Mouse (Mus musculus) forebrain, embryonic 14.5 days (tissue): ENCODE measurements around the gene Eapp. TPM values are rescaled to one million over a fixed set of nuclear protein-coding genes. Genes with fewer than 3 reads are reported as not detected.
"Not testable (repeated sequence)": the region's sequence is repeated elsewhere in the genome, so short reads cannot be mapped to it uniquely, and the experiment has no call there.

Experiments used
- ATAC-seq: fragments of 200-750 bp; cut with Nextera tagmentation; 2 replicates; pipeline ENCODE4 v1.8.0; 2017; ENCODE audit warnings: mild to moderate bottlenecking, moderate library complexity
- DNase-seq: peaks from one replicate; pipeline ENCODE4 v3.0.0-alpha.2; 2015; ENCODE audit warnings: low spot score
- H3K27ac ChIP-seq: fragments of 300-500 bp; sonication (generic); 2 replicates; pipeline ENCODE4 v1.5.1; 2014; ENCODE audit warnings: low read depth, mild to moderate bottlenecking, control low read depth, low read length, moderate library complexity
- H3K27me3 ChIP-seq: fragments of 300-500 bp; sonication (generic); replicated peaks from 2 replicates; pipeline ENCODE4 v1.6.1; 2014; ENCODE audit warnings: low read length, control low read depth, mixed read lengths; ENCODE audit not compliant: control insufficient read depth, insufficient read depth
- H3K36me3 ChIP-seq: fragments of 300-500 bp; sonication (generic); 2 replicates; pipeline ENCODE4 v1.6.1; 2014; ENCODE audit warnings: low read length, control low read depth; ENCODE audit not compliant: control insufficient read depth, insufficient read depth
- H3K4me1 ChIP-seq: fragments of 300-500 bp; sonication (generic); 2 replicates; pipeline ENCODE4 v1.6.1; 2014; ENCODE audit warnings: antibody characterized with exemption, low read length, control low read depth; ENCODE audit not compliant: control insufficient read depth, insufficient read depth
- H3K4me2 ChIP-seq: fragments of 300-500 bp; sonication (generic); 2 replicates; pipeline ENCODE4 v1.6.1; 2014; ENCODE audit warnings: mild to moderate bottlenecking, control low read depth, low read length
- H3K4me3 ChIP-seq: fragments of 300-500 bp; sonication (generic); 2 replicates; pipeline ENCODE4 v1.5.1; 2014; ENCODE audit warnings: low read depth, low read length, control low read depth
- H3K9ac ChIP-seq: fragments of 300-500 bp; sonication (generic); 2 replicates; pipeline ENCODE4 v1.6.1; 2014; ENCODE audit warnings: mild to moderate bottlenecking, low read length, control low read depth, moderate library complexity
- H3K9me3 ChIP-seq: fragments of 300-500 bp; sonication (generic); replicated peaks from 2 replicates; pipeline ENCODE4 v1.6.1; 2016; ENCODE audit warnings: low read length, control low read depth, mixed read lengths; ENCODE audit not compliant: control insufficient read depth
- WGBS: fragments of 180-500 bp; shearing (Covaris S2); extraction: QIAGEN DNeasy Blood & Tissue Kit; methylation state at CpG from one replicate; pipeline ENCODE4 v1.1.7; 2014; 5-methylcytosine and 5-hydroxymethylcytosine counted together
- polyA plus RNA-seq: library from polyadenylated mRNA; unstranded; fragments of >200 nt; fragmentation: Nextera tagmentation; extraction: Ambion mirVana; gene quantifications from 2 replicates; pipeline ENCODE4 v1.2.1, GENCODE M21; 2014

The Eapp gene
- polyA plus RNA-seq, 1 experiment from 2014 or later: 87.0 TPM

DNA sequence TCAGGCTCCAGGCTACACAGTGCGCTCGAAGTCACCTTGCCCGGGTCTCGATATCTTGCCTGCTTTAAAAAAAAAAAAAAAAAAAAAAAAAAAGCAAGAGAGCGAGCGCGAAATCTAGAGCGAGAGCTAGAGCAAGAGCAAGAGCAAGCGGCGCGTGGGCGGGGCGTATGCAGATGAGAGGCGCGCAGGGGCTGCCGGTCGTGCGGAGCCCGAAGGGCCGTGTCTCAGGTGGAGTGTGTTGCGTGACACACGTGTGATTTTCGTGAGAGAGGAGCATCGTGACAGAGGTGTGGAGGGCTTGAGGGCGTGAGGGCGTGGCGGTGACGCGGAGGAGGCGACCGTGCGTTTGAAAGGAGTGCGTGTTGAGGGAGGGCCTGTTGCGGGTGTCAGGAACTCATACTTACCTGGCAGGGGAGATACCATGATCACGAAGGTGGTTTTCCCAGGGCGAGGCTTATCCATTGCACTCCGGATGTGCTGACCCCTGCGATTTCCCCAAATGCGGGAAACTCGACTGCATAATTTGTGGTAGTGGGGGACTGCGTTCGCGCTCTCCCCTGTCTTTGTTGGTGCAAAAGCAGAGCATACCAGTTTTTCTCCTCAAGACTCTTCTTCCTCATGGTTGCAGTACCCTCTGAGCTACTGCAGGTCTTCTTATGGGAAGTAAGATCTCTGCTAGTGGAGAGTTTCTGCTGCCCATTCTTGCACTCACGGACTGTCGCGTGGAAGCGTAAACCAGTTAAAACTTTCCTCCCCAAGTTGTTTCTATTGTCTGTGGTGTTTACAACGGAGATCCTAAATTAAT is 18.3 kb upstream of the Eapp start:
- not testable (repeated sequence) for H3K4me2 ChIP-seq, H3K27me3 ChIP-seq, H3K27ac ChIP-seq, H3K36me3 ChIP-seq, H3K4me1 ChIP-seq, H3K9ac ChIP-seq, H3K9me3 ChIP-seq, H3K4me3 ChIP-seq, DNase-seq
- WGBS: 0% methylated on average over 3 of the region's 48 CpGs
- peak; percentile 63 for ATAC-seq

DNA sequence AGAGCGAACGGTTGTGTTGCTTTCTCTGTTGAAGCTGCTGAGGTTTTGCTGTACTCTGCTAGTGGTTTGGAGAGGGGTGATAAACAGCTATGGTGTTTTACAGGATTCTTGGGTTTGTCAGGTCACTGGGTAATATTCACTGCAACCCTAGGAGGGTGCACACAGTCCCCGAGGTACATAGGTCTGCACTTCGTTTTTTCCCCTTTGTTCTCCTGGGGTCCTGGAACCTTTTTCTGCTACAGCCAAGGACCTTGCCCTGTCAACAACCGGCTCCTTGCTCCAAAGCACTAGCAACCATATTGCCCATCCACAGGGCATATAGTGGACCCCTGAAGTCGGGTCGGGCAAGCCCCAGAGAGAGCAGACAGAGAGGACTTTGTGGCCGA is 14.8 kb upstream of the Eapp start:
- ATAC-seq: peak; percentile 83; the same call in 1 of the 2 replicates
- H3K4me1 ChIP-seq, DNase-seq, H3K36me3 ChIP-seq, H3K9ac ChIP-seq, H3K4me2 ChIP-seq, H3K9me3 ChIP-seq, H3K27me3 ChIP-seq, H3K4me3 ChIP-seq: not testable (repeated sequence)
- H3K27ac ChIP-seq: 0 out of 2 replicates have a peak overlapping the region, but pooled peaks have one; percentile 39
- 0% methylated on average over 3 of the region's 8 CpGs for WGBS

DNA sequence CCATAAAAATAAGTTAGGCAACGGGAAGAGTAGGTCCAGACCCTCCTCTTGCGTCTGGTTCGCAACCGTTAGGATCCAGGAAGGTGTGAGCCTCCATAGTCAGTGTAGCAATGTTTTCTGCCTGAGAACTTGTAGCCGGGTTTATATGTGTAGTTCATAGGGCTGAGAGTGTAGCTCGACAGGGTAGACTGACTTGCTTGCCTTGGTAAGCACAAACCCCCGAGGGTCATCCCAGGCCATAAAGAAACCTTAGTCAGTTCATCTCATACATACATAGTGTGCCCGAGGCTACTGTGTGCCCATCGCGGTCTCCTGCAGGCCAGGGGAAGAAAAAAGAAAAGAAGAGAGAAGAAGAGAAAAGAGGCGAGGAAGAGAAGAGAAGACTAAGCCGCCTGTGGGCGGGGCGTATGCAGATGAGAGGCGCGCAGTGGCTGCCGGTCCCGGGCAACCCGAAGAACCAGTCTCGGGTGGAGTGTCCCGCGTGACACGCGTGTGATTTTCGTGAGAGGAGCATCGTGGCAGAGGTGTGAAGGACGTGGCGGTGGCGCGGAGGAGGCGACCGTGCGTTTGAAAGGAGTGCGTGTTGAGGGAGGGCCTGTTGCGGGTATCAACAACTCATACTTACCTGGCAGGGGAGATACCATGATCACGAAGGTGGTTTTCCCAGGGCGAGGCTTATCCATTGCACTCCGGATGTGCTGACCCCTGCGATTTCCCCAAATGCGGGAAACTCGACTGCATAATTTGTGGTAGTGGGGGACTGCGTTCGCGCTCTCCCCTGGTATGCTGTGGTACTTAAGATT is 14.2 kb upstream of the Eapp start:
- not testable (repeated sequence) for H3K4me1 ChIP-seq, H3K4me3 ChIP-seq, DNase-seq, H3K9me3 ChIP-seq, H3K4me2 ChIP-seq, H3K27ac ChIP-seq, H3K27me3 ChIP-seq, H3K9ac ChIP-seq, H3K36me3 ChIP-seq
- peak; percentile 83 for ATAC-seq
- 0% methylated on average over 9 of the region's 44 CpGs for WGBS

DNA sequence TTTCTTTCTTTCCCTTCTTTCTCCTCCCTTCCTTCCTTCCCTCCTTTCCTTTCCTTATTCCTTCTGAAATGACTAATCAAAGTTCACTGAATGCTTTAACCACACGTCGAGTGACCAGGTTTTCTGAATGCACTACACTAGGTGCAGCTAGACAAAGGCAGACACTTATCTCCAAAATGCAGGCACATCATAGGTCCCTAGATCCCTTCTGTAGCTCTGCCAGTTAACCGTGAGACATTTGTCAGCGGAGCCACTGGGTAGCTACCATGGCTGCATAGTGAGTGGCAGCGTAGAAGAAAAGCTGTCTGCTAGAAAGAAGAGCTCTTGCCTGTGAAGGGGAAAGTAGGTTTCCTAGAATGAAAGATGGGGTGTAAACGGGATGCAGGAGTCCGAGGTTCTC is 3.7 kb upstream of the Eapp start:
- DNase-seq: no peak
- Histone ChIP-seq H3K4me1 (no peaks in the 10 kb centered on the region), H3K27ac (no peak overlapping the region), H3K9ac (no peak overlapping the region), H3K9me3 (no peaks in the 10 kb centered on the region), H3K36me3 (no peaks in the 10 kb centered on the region), H3K27me3 (no peaks in the 10 kb centered on the region), H3K4me2 (no peak overlapping the region), H3K4me3 (no peak overlapping the region)
- WGBS: 77% methylated on average over 7 of the region's 7 CpGs
- ATAC-seq: no peak

DNA sequence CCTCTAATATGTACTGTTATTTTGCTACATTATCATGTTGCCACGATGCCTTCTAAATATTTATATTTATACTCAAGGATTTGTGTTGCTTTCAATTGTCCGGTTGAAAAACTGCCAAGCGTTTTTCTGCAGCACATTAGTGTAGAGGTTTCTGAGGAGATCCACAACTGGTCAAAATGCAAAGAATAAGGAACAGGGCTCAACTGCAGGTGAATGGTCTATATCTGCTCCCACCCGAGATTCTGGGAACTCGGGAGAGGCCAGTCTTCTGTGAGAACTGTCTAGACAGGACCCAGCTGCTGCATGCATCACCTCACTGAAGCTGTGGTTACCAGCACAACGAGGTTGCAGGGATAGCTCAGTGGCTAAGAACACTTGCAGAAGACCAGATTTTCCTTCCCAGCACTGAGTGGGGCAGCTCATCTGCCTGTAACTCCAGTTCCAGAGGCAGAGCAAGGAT is 2.1 kb upstream of the Eapp start:
- DNase-seq (peak; percentile 5), ATAC-seq (no peak)
- H3K4me1 ChIP-seq: no peaks in the 10 kb centered on the region
- no peak overlapping the region for H3K4me2 ChIP-seq
- H3K27me3 ChIP-seq: no peaks in the 10 kb centered on the region
- H3K27ac ChIP-seq: no peak overlapping the region
- H3K9ac ChIP-seq: no peak overlapping the region
- H3K9me3 ChIP-seq: no peaks in the 10 kb centered on the region
- H3K4me3 ChIP-seq: no peak overlapping the region
- 64% methylated on average over 6 of the region's 6 CpGs for WGBS
- no peaks in the 10 kb centered on the region; the same call in 1 of the 2 replicates for H3K36me3 ChIP-seq

DNA sequence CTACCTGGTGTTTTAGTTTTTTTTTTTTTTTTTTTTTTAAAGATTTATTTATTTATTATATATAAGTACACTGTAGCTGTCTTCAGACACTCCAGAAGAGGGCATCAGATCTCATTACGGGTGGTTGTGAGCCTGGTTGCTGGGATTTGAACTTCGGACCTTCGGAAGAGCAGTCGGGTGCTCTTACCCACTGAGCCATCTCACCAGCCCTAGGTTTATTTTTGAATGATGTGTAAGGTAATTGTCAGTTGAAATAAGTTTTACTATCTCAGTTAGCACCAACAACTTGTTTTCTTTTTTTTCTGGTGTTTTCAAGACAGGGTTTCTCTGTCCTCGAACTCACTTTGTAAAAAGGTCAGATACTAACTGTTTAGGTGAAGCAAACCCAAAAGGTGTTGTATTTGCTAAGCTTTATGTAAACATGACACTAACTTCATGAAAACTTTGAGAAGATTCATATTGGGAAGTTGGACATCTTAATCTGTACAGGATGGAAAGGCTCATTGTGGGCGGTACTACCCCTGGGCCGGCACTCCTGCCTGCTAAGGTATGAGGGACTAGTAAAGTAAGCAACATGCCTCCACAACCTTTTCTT is 1.4 kb upstream of the Eapp start:
- no peak overlapping the region for H3K9ac ChIP-seq
- peaks cover 4% of the 10 kb centered on the region; the same call in 1 of the 2 replicates for H3K36me3 ChIP-seq
- H3K27me3 ChIP-seq: no peaks in the 10 kb centered on the region
- ATAC-seq: no peak
- no peak overlapping the region for H3K4me3 ChIP-seq
- H3K9me3 ChIP-seq: no peaks in the 10 kb centered on the region
- WGBS: 10% methylated on average over 7 of the region's 7 CpGs
- DNase-seq: peak; percentile 61
- H3K27ac ChIP-seq: no peak overlapping the region
- no peak overlapping the region for H3K4me2 ChIP-seq
- no peaks in the 10 kb centered on the region for H3K4me1 ChIP-seq

DNA sequence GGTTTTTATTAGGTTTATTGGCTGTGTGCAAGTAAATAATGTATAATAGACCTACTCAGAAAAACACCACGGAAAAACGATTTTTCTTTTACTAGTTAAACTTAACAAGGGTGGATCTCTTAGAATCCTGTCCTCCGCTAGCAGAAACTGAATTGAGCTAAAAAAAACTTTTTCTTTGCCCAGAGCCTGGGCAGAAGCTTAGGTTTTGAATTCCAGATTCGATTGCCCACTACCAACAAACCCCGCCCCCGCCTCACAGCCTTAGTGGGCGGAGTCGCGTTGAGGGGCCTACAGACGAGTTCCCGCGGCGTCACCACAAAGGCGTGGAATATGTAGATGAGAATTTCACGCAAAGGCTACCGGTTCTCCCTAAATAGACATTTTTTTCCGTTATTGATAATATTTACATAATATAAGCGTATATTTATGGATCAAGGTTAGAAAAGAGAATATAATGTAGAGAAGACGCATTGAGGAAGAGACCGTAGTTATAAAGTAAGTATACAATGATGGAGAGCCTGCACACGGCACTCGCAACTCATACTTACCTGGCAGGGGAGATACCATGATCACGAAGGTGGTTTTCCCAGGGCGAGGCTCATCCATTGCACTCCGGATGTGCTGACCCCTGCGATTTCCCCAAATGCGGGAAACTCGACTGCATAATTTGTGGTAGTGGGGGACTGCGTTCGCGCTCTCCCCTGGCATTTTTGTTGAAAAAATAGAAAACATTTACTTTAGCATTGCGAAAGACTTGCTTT is 725 bp upstream of the Eapp start:
- no peaks in the 10 kb centered on the region for H3K27me3 ChIP-seq
- under 1% methylated on average over 32 of the region's 32 CpGs for WGBS
- H3K9me3 ChIP-seq: no peaks in the 10 kb centered on the region
- peak overlapping the region; percentile 83 for H3K9ac ChIP-seq
- peak overlapping the region; percentile 53 for H3K4me2 ChIP-seq
- peak overlapping the region; percentile 73 for H3K4me3 ChIP-seq
- H3K4me1 ChIP-seq: no peaks in the 10 kb centered on the region
- peaks cover 4% of the 10 kb centered on the region; the same call in 1 of the 2 replicates for H3K36me3 ChIP-seq
- ATAC-seq (peak; percentile 93), DNase-seq (peak; percentile 99)
- peak overlapping the region; percentile 95 for H3K27ac ChIP-seq

DNA sequence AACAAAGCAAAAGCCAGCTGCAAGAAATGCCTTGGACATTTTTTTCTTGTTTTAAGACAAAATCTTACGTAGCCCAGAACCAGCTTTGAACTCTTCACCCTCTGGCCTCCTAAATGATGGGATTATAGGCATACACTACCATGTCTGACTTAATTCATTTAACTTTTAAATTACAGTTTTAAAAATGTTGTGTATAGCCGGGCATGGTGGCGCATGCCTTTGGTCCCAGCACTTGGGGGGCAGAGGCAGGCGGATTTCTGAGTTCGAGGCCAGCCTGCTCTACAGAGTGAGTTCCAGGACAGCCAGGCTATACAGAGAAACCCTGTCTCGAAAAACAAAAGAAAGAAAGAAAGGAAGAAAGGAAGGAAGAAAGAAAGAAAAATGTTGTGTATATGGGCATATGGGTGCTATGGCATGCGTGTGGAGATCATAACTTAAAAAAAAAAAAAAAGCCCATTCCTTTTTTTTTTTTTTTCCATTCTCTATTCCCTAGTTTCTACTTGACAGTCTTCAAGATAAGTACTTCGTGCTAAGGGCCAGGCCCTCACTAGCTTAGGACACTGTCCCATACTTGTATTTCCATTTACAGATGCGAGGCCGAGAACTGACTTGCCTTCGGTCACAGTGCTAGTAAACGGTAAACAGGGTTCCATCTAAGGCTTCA is 718 bp downstream of the Eapp start:
- peak overlapping the region; percentile 73 for H3K4me3 ChIP-seq
- H3K9me3 ChIP-seq: no peaks in the 10 kb centered on the region
- peak overlapping the region; percentile 95 for H3K27ac ChIP-seq
- no peaks in the 10 kb centered on the region for H3K27me3 ChIP-seq
- ATAC-seq: no peak
- peaks cover 16% of the 10 kb centered on the region for H3K36me3 ChIP-seq
- 38% methylated on average over 12 of the region's 12 CpGs for WGBS
- peak overlapping the region; percentile 53 for H3K4me2 ChIP-seq
- no peaks in the 10 kb centered on the region for H3K4me1 ChIP-seq
- H3K9ac ChIP-seq: peak overlapping the region; percentile 83
- no peak for DNase-seq
